Mouse (Mus musculus) thymus, postnatal 10 days (tissue): Measurements from ENCODE around the gene Gm11099.
A peak's percentile ranks its signal among the peaks of the same experiment; 100 is the strongest.

Experiments
- DNase-seq, 2 experiments: peaks; one replicate each; pipeline ENCODE4 v3.0.0; 2021; ENCODE audit warnings: low spot score in 2 of 2

The Gm11099 gene

GRCm38 (mm10) chr2:58859134-58859533 lies at the start of gene Gm11099:
Gm11099 (plus strand) TSS chr2:58859434.
- no peak for DNase-seq

GRCm38 (mm10) chr2:58812941-58813340 lies 46.3 kb upstream of the Gm11099 start:
- no peak for DNase-seq

GRCm38 (mm10) chr2:58828910-58829600 lies 30.2 kb upstream of the Gm11099 start:
- no peak for DNase-seq

DNA sequence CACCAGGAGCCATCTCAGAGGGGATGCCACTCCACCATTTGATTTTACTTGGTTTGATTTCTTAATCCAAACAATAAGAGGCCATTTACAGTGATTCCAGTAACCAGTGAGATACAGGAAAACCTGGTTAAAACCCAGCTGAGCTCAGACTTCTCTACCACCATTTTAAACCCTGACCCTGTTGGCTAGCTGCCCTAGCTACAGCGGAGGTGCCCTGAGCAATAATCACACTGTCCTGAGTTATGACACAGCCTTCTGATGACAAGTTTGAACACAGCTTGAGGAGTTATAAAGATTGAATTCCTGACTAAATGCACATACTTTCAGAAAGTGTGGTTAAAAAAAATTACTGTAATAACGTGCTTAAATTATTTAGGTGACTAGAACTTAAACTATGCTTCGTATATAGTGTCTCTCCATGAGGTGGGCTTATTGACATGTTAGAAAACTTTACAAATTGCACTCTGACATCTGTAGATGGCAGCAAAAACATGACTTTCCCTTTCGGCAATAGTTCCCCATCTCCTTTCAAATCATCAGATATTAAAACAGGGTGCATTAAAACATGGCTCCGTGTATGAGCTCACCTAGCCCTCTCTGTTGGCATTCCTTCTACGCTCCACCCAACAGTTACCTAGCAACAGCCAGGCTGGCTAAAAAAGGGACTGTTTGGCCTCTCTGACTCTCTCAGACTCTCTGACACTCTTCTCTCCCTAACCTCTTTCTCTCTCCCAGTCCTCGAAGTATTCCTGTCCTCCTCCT lies 29.1 kb upstream of the Gm11099 start:
- DNase-seq = no peak

DNA sequence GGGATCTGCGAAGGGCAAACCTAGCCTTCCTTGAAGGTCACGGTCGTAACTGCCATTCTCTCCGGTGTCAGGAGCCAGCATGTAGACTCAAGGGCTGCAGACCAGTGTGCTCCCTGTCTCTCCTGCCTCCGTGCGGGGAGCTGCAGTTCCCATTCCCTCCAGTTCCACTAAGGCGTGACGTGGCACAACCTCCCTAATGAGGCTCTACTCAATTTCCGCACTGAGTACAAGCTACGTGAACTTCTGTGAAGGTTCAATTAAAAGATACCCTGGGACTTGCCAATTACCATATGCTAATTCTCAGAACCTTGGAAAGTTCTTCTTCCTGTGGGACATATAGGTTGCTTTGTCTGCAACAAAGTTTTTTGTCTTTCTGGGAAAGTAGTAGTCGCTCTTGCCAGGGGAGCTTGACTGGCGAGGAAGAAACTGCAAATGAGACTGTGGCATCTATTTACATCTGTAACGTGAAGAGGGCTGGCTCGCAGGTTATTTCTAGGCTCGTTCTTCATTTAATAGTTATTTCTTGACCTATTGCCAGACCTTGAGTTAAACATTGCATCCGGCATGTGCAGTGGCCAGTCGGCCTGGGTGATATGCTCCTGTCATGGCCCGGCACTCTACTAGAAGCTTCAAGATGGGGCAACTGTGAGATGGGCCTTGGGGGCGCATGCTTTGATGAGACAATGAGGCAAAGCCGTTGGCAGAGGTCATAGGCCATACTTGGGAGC lies 26.8 kb upstream of the Gm11099 start:
- no peak for DNase-seq

DNA sequence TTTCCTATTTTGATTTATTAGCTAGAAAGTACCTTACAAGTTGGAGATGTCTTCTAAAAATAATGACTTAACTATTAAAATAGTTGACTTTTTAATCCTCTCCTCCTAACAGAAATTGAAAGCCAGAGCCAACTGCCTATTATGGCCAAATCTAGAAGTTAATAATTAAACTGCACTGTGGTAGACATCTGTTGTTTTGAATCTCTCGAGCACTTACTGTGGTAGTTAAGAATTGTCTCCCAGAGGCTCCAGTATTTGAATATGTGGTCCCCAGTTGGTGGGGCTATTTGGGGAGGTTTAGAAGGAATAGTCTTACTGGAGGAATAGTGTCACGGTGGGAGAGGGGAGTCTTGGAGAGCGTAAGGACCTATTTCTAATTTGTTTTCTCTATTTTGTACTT lies 18.2 kb upstream of the Gm11099 start:
- no peak for DNase-seq

DNA sequence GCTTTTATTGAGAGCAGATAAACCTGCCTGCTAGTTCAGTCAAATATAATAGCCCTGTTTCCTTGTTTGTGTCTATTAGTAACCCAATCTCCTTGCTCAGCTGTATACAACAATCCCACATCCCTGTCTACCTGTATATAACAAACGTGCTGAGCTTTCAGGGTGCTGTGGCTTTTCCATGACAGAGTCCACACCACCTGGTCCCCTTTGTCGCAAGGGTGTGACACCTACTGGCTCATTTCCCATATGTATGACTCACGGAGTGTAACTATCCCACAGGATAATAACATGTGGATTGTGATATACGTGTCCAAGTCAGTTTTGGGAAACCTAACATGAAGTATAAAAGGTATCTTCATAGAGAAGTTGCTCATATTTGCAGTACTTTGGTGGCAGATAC lies 16.8 kb upstream of the Gm11099 start:
- no peak for DNase-seq

GRCm38 (mm10) chr2:58844499-58844898 lies 14.7 kb upstream of the Gm11099 start:
- DNase-seq = peak in 1 of 2 experiments; percentile 16

- no peak for DNase-seq
Observed at GRCm38 (mm10) chr2:58879876-58880275, 20.6 kb downstream of the Gm11099 start.

DNA sequence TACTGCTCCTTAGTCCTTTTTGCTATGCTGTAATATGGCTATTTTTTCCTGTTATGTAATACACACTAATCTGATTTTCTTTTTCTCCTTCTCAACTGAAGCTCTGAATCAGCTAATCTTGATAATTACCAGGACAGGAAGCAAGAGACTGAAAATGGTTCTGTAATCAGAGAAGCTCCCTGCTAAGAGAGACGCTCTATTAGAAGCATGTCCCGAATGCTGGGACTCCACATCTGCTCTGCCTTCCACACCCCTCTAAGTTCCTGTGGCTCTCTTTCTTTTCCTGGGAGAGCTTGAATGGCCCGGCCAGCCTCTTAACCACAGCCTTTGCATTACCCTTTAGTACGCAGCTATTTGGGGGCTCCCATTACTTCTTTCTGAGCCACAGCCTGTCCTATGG lies 45.8 kb downstream of the Gm11099 start:
- no peak for DNase-seq

GRCm38 (mm10) chr2:58906814-58907516 lies 47.7 kb downstream of the Gm11099 start:
- peak in 1 of 2 experiments; percentile 11 for DNase-seq

- DNase-seq = no peak
Observed at GRCm38 (mm10) chr2:58912339-58912738, 53.1 kb downstream of the Gm11099 start.

GRCm38 (mm10) chr2:58918351-58918750 lies 59.1 kb downstream of the Gm11099 start:
- no peak for DNase-seq

GRCm38 (mm10) chr2:58925551-58925950 lies 66.3 kb downstream of the Gm11099 start:
- DNase-seq = no peak

DNA sequence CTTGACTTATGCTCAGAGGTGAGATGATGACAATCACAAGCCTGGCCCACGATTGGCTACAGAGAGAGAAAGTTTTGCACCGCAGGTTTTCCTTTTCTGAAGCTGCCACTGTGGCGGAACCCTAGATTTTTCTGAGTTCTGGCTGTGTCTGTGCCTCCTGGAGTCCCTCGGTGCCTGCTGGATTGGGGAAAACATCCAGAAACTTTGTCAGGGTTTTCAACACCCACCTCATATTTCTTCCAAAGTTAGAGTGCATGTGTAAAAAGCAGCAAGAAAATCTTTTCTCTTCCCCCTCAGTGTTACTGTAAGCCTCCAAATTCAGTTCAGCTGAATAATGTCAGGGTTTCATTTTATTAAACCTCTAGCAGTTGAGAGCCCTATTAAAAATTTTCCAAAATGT lies 82.1 kb downstream of the Gm11099 start:
- DNase-seq = no peak

DNA sequence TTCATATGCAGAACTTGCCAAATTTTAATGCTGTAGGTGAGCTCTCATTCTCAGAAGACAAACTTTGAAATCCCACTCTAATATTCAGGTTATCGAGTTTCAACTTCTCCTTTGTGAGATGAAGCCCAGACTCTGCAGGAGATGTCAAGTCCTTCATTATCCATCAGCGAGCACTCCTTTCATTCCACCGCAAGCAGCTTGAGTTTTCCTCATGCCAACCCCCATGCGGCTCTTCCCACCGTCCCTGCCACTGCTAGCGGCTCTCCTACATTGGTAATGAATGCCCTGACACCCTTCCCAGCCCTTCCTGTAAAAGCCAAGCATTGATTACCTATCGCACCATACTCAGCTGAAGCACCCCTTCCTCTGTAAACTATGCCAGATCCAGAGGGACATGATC lies 89.6 kb downstream of the Gm11099 start:
- DNase-seq = no peak

GRCm38 (mm10) chr2:58952101-58952500 lies 92.9 kb downstream of the Gm11099 start:
- no peak for DNase-seq

- DNase-seq = no peak
Observed at GRCm38 (mm10) chr2:58956351-58956750, 97.1 kb downstream of the Gm11099 start.

DNA sequence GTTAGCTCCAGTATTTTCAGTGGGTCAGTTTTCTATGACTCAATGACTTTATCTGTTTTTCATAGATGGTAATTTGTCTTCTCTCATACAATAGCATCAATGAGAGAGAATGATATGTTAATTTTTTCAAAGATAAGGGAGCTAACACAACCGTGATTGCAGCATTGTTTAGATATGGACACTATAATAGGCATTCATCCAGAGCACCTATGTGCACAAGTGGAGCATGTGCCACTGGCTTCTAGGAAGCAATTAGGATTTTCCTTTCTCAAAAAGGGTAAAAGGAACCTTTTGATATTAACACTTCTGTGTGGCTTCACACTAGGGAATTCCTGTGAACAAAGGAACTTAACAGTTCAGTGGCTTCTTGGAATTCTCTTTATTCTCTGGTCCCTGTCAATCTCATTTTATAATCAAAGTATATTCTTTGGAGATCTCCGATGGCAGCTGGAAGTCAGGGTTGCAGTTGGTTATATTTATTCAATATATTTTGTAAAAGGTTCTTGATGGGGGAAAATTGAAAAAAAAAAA lies 97.6 kb downstream of the Gm11099 start:
- DNase-seq = no peak
